Mouse (Mus musculus) midbrain, embryonic 15.5 days (tissue): ENCODE data around the gene Trim26. TPM values are rescaled to one million over a fixed set of nuclear protein-coding genes. Genes with fewer than 3 reads are reported as not detected.

Experiments
- ATAC-seq: fragments of 200-750 bp; cut with Nextera tagmentation; replicated peaks from 2 replicates; pipeline ENCODE4 v1.8.0; 2017; ENCODE audit warnings: moderate TSS enrichment
- H3K27ac ChIP-seq: fragments of 300-500 bp; sonication (generic); 2 replicates; pipeline ENCODE4 v1.5.1; 2015; ENCODE audit warnings: mild to moderate bottlenecking, inconsistent platforms
- H3K27me3 ChIP-seq: fragments of 300-500 bp; sonication (generic); replicated peaks from 2 replicates; pipeline ENCODE4 v1.6.1; 2015; ENCODE audit warnings: inconsistent platforms
- H3K36me3 ChIP-seq: fragments of 300-500 bp; sonication (generic); replicated peaks from 2 replicates; pipeline ENCODE4 v1.6.1; 2015; ENCODE audit warnings: inconsistent platforms
- H3K4me1 ChIP-seq: fragments of 300-500 bp; sonication (generic); 2 replicates; pipeline ENCODE4 v1.6.1; 2015; ENCODE audit warnings: inconsistent platforms
- H3K4me2 ChIP-seq: fragments of 300-500 bp; sonication (generic); 2 replicates; pipeline ENCODE4 v1.6.1; 2015; ENCODE audit warnings: inconsistent platforms, mild to moderate bottlenecking, moderate library complexity
- H3K4me3 ChIP-seq: fragments of 300-500 bp; sonication (generic); 2 replicates; pipeline ENCODE4 v1.5.1; 2015; ENCODE audit warnings: mild to moderate bottlenecking, inconsistent platforms
- H3K9ac ChIP-seq: fragments of 300-500 bp; sonication (generic); 2 replicates; pipeline ENCODE4 v1.6.1; 2015; ENCODE audit warnings: mild to moderate bottlenecking, inconsistent platforms
- H3K9me3 ChIP-seq: fragments of 300-500 bp; sonication (generic); 2 replicates; pipeline ENCODE4 v1.6.1; 2016; ENCODE audit warnings: inconsistent platforms
- WGBS: fragments of 180-500 bp; shearing (Covaris S2); methylation state at CpG from one replicate; pipeline ENCODE4 v1.1.7; 2015; ENCODE audit warnings: mixed read lengths; 5-methylcytosine and 5-hydroxymethylcytosine counted together
- polyA plus RNA-seq: library from polyadenylated mRNA; unstranded; fragments of >200 nt; fragmentation: Nextera tagmentation; extraction: Ambion mirVana; gene quantifications from 2 replicates; pipeline ENCODE4 v1.2.1, GENCODE M21; 2015

Trim26 gene
- polyA plus RNA-seq, 1 experiment from 2014 or later, result 51.7 TPM

- peaks cover 26% of the 10 kb centered on the region for H3K4me1 ChIP-seq
- H3K9ac ChIP-seq, result no peak overlapping the region
- H3K36me3 ChIP-seq, result no peaks in the 10 kb centered on the region
- H3K9me3 ChIP-seq, result no peaks in the 10 kb centered on the region
- ATAC-seq, result 0 out of 2 replicates have a peak, but pooled peaks have one; percentile 2
- peak overlapping the region; percentile 77 for H3K4me2 ChIP-seq
- H3K4me3 ChIP-seq, result 0 out of 2 replicates have a peak overlapping the region, but pooled peaks have one; percentile 65
- no peak overlapping the region for H3K27ac ChIP-seq
- no peaks in the 10 kb centered on the region for H3K27me3 ChIP-seq
- 36% methylated on average over 12 of the region's 12 CpGs for WGBS
Observed at GRCm38 (mm10) chr17:36835591-36836426, 1.1 kb upstream of the Trim26 start.

GRCm38 (mm10) chr17:36836427-36836812 is 514 bp upstream of the Trim26 start:
- peak overlapping the region; percentile 77 for H3K9ac ChIP-seq
- peak overlapping the region; percentile 65 for H3K4me3 ChIP-seq
- H3K27me3 ChIP-seq, result no peaks in the 10 kb centered on the region
- peak overlapping the region; percentile 77 for H3K4me2 ChIP-seq
- H3K36me3 ChIP-seq, result no peaks in the 10 kb centered on the region
- 23% methylated on average over 3 of the region's 3 CpGs for WGBS
- H3K4me1 ChIP-seq, result peaks cover 26% of the 10 kb centered on the region
- no peaks in the 10 kb centered on the region for H3K9me3 ChIP-seq
- peak; percentile 65 for ATAC-seq
- peak overlapping the region; percentile 89 for H3K27ac ChIP-seq

- peaks cover 26% of the 10 kb centered on the region for H3K4me1 ChIP-seq
- WGBS, result 86% methylated on average over 5 of the region's 5 CpGs
- H3K9me3 ChIP-seq, result no peaks in the 10 kb centered on the region
Observed at GRCm38 (mm10) chr17:36839001-36839400, 2.1 kb downstream of the Trim26 start.

GRCm38 (mm10) chr17:36839931-36840330 is 3.0 kb downstream of the Trim26 start:
- H3K27me3 ChIP-seq, result no peaks in the 10 kb centered on the region
- no peak overlapping the region for H3K9ac ChIP-seq
- no peak overlapping the region for H3K4me2 ChIP-seq
- H3K4me1 ChIP-seq, result peaks cover 26% of the 10 kb centered on the region
- H3K9me3 ChIP-seq, result no peaks in the 10 kb centered on the region
- H3K27ac ChIP-seq, result no peak overlapping the region
- 83% methylated on average over 3 of the region's 3 CpGs for WGBS
- no peak for ATAC-seq
- H3K36me3 ChIP-seq, result no peaks in the 10 kb centered on the region
- no peak overlapping the region for H3K4me3 ChIP-seq

More at GRCm38 (mm10) chr17:36839001-36839400, 2.1 kb downstream of the Trim26 start:
- Histone ChIP-seq H3K9ac (no peak overlapping the region; the same call in 1 of the 2 replicates), H3K4me2 (no peak overlapping the region), H3K27ac (no peak overlapping the region), H3K36me3 (no peaks in the 10 kb centered on the region), H3K4me3 (no peak overlapping the region), H3K27me3 (no peaks in the 10 kb centered on the region)
- no peak for ATAC-seq

GRCm38 (mm10) chr17:36840961-36841445 is 4.1 kb downstream of the Trim26 start:
- Histone ChIP-seq H3K9me3 (no peaks in the 10 kb centered on the region), H3K27ac (no peak overlapping the region), H3K4me1 (peaks cover 24% of the 10 kb centered on the region), H3K4me2 (no peak overlapping the region), H3K27me3 (no peaks in the 10 kb centered on the region), H3K9ac (no peak overlapping the region), H3K4me3 (no peak overlapping the region), H3K36me3 (no peaks in the 10 kb centered on the region)
- no peak for ATAC-seq

- Histone ChIP-seq H3K9me3 (no peaks in the 10 kb centered on the region), H3K36me3 (no peaks in the 10 kb centered on the region), H3K4me3 (no peak overlapping the region), H3K9ac (no peak overlapping the region), H3K4me1 (peaks cover 8% of the 10 kb centered on the region; the same call in 1 of the 2 replicates), H3K4me2 (no peak overlapping the region), H3K27me3 (no peaks in the 10 kb centered on the region), H3K27ac (no peak overlapping the region)
- ATAC-seq, result no peak
- 82% methylated on average over 7 of the region's 7 CpGs for WGBS
Observed at GRCm38 (mm10) chr17:36843696-36844095, 6.8 kb downstream of the Trim26 start.

- H3K27ac ChIP-seq, result no peak overlapping the region
- H3K27me3 ChIP-seq, result no peaks in the 10 kb centered on the region
- no peak for ATAC-seq
- no peak overlapping the region for H3K4me3 ChIP-seq
- H3K9me3 ChIP-seq, result no peaks in the 10 kb centered on the region
- peaks cover 2% of the 10 kb centered on the region; the same call in 1 of the 2 replicates for H3K4me1 ChIP-seq
- H3K4me2 ChIP-seq, result no peak overlapping the region
- H3K9ac ChIP-seq, result no peak overlapping the region
- H3K36me3 ChIP-seq, result no peaks in the 10 kb centered on the region
Observed at GRCm38 (mm10) chr17:36844286-36844719, 7.4 kb downstream of the Trim26 start.

- 88% methylated on average over 1 of the region's 1 CpGs for WGBS
- Histone ChIP-seq H3K4me2 (no peak overlapping the region), H3K27ac (no peak overlapping the region), H3K4me3 (no peak overlapping the region), H3K9ac (no peak overlapping the region), H3K9me3 (no peaks in the 10 kb centered on the region), H3K36me3 (no peaks in the 10 kb centered on the region), H3K4me1 (no peaks in the 10 kb centered on the region), H3K27me3 (no peaks in the 10 kb centered on the region)
- no peak for ATAC-seq
Observed at GRCm38 (mm10) chr17:36844725-36845124, 7.8 kb downstream of the Trim26 start.

- no peaks in the 10 kb centered on the region for H3K9me3 ChIP-seq
- WGBS, result 85% methylated on average over 5 of the region's 5 CpGs
- H3K4me2 ChIP-seq, result no peak overlapping the region
- H3K36me3 ChIP-seq, result peaks cover 23% of the 10 kb centered on the region
- H3K4me3 ChIP-seq, result no peak overlapping the region
- no peak for ATAC-seq
- no peak overlapping the region for H3K27ac ChIP-seq
- no peaks in the 10 kb centered on the region for H3K27me3 ChIP-seq
- H3K4me1 ChIP-seq, result no peaks in the 10 kb centered on the region
- no peak overlapping the region for H3K9ac ChIP-seq
Observed at GRCm38 (mm10) chr17:36848911-36849310, 12.0 kb downstream of the Trim26 start.

- no peak overlapping the region for H3K9ac ChIP-seq
- H3K4me3 ChIP-seq, result no peak overlapping the region
- H3K4me1 ChIP-seq, result no peaks in the 10 kb centered on the region
- H3K36me3 ChIP-seq, result peaks cover 23% of the 10 kb centered on the region
- 89% methylated on average over 2 of the region's 2 CpGs for WGBS
- no peaks in the 10 kb centered on the region for H3K9me3 ChIP-seq
- no peaks in the 10 kb centered on the region for H3K27me3 ChIP-seq
- ATAC-seq, result no peak
- H3K4me2 ChIP-seq, result no peak overlapping the region
- no peak overlapping the region for H3K27ac ChIP-seq
Observed at GRCm38 (mm10) chr17:36849992-36850391, 13.1 kb downstream of the Trim26 start.

GRCm38 (mm10) chr17:36851200-36851599 is 14.3 kb downstream of the Trim26 start:
- no peaks in the 10 kb centered on the region for H3K27me3 ChIP-seq
- 89% methylated on average over 5 of the region's 5 CpGs for WGBS
- no peak overlapping the region for H3K27ac ChIP-seq
- no peak overlapping the region for H3K4me2 ChIP-seq
- peaks cover 32% of the 10 kb centered on the region for H3K36me3 ChIP-seq
- no peaks in the 10 kb centered on the region for H3K4me1 ChIP-seq
- H3K9ac ChIP-seq, result no peak overlapping the region
- no peak for ATAC-seq
- H3K9me3 ChIP-seq, result no peaks in the 10 kb centered on the region
- no peak overlapping the region for H3K4me3 ChIP-seq

- ATAC-seq, result no peak
- H3K27ac ChIP-seq, result no peak overlapping the region
- WGBS, result 93% methylated on average over 5 of the region's 5 CpGs
- no peaks in the 10 kb centered on the region for H3K4me1 ChIP-seq
- H3K9me3 ChIP-seq, result no peaks in the 10 kb centered on the region
- H3K27me3 ChIP-seq, result no peaks in the 10 kb centered on the region
- H3K36me3 ChIP-seq, result peaks cover 36% of the 10 kb centered on the region
- no peak overlapping the region for H3K4me2 ChIP-seq
- H3K9ac ChIP-seq, result no peak overlapping the region
- H3K4me3 ChIP-seq, result no peak overlapping the region
Observed at GRCm38 (mm10) chr17:36851627-36852026, 14.7 kb downstream of the Trim26 start.

GRCm38 (mm10) chr17:36855484-36855883 is 18.6 kb downstream of the Trim26 start:
- ATAC-seq, result no peak

More at GRCm38 (mm10) chr17:36855484-36855883, 18.6 kb downstream of the Trim26 start:
- Histone ChIP-seq H3K9me3 (no peaks in the 10 kb centered on the region), H3K27me3 (no peaks in the 10 kb centered on the region), H3K4me1 (no peaks in the 10 kb centered on the region), H3K4me3 (no peak overlapping the region), H3K4me2 (no peak overlapping the region), H3K9ac (no peak overlapping the region), H3K36me3 (peaks cover 65% of the 10 kb centered on the region), H3K27ac (no peak overlapping the region)
- WGBS, result 95% methylated on average over 3 of the region's 3 CpGs
